Mouse (Mus musculus) hindbrain, embryonic 11.5 days (tissue): Measurements from ENCODE around the gene Slc26a10. TPM values are rescaled to one million over a fixed set of nuclear protein-coding genes. Genes with fewer than 3 reads are reported as not detected.
"Not testable (repeated sequence)": the region's sequence is repeated elsewhere in the genome, so short reads cannot be mapped to it uniquely, and the experiment has no call there.

Source experiments
- ATAC-seq: fragments of 200-750 bp; cut with Nextera tagmentation; 2 replicates; pipeline ENCODE4 v1.8.0; 2017; ENCODE audit warnings: mild to moderate bottlenecking, moderate TSS enrichment, moderate library complexity; ENCODE audit not compliant: low FRiP score
- DNase-seq: peaks from one replicate; pipeline ENCODE4 v3.0.0-alpha.2; 2015; ENCODE audit warnings: low spot score
- H3K27ac ChIP-seq: fragments of 300-500 bp; sonication (generic); 2 replicates; pipeline ENCODE4 v1.5.1; 2014; ENCODE audit warnings: mild to moderate bottlenecking, low read depth, low read length
- H3K27me3 ChIP-seq: fragments of 300-500 bp; sonication (generic); 2 replicates; pipeline ENCODE4 v1.6.1; 2014; ENCODE audit warnings: mild to moderate bottlenecking, low read length, moderate library complexity, mixed read lengths; ENCODE audit not compliant: control insufficient read depth, insufficient read depth
- H3K36me3 ChIP-seq: fragments of 300-500 bp; sonication (generic); 2 replicates; pipeline ENCODE4 v1.6.1; 2014; ENCODE audit warnings: mild to moderate bottlenecking, low read length, moderate library complexity, mixed read lengths; ENCODE audit not compliant: control insufficient read depth, insufficient read depth
- H3K4me1 ChIP-seq: fragments of 300-500 bp; sonication (generic); replicated peaks from 2 replicates; pipeline ENCODE4 v1.6.1; 2014; ENCODE audit warnings: low read length, mixed read lengths; ENCODE audit not compliant: control insufficient read depth, insufficient read depth
- H3K4me2 ChIP-seq: fragments of 300-500 bp; sonication (generic); replicated peaks from 2 replicates; pipeline ENCODE4 v1.6.1; 2014; ENCODE audit warnings: mild to moderate bottlenecking, low read depth, low read length
- H3K4me3 ChIP-seq: fragments of 300-500 bp; sonication (generic); 2 replicates; pipeline ENCODE4 v1.5.1; 2014; ENCODE audit warnings: low read depth, low read length
- H3K9ac ChIP-seq: fragments of 300-500 bp; sonication (generic); 2 replicates; pipeline ENCODE4 v1.6.1; 2014; ENCODE audit warnings: low read depth, low read length
- H3K9me3 ChIP-seq: fragments of 300-500 bp; sonication (generic); 2 replicates; pipeline ENCODE4 v1.6.1; 2016; ENCODE audit warnings: low read length; ENCODE audit not compliant: control insufficient read depth
- WGBS: fragments of 180-500 bp; shearing (Covaris S2); extraction: QIAGEN DNeasy Blood & Tissue Kit; methylation state at CpG from one replicate; pipeline ENCODE4 v1.1.7; 2014; 5-methylcytosine and 5-hydroxymethylcytosine counted together
- polyA plus RNA-seq: library from polyadenylated mRNA; unstranded; fragments of >200 nt; fragmentation: Nextera tagmentation; extraction: Ambion mirVana; gene quantifications from 2 replicates; pipeline ENCODE4 v1.2.1, GENCODE M21; 2014

Slc26a10 gene
- polyA plus RNA-seq, 1 experiment from 2014 or later: 0.73 TPM

- H3K36me3 ChIP-seq: 0 out of 2 replicates have a peak, but pooled peaks cover 3% of the 10 kb centered on the region
- WGBS: 3% methylated on average over 33 of the region's 47 CpGs
- H3K4me1 ChIP-seq: peaks cover 8% of the 10 kb centered on the region; the same call in 1 of the 2 replicates
These were observed 15.1 kb upstream of the Slc26a10 start, which contains the start of gene Dtx3 for GRCm38 (mm10) chr10:127195328-127196129. Gene Dtx3 (minus strand): TSS chr10:127195728.

GRCm38 (mm10) chr10:127194428-127195327 is 14.2 kb upstream of the Slc26a10 start:
- H3K9me3 ChIP-seq: no peaks in the 10 kb centered on the region
- H3K9ac ChIP-seq: peak overlapping the region; percentile 97
- H3K27ac ChIP-seq: peak overlapping the region; percentile 90
- no peaks in the 10 kb centered on the region for H3K27me3 ChIP-seq
- H3K4me2 ChIP-seq: peak overlapping the region; percentile 92
- peak; percentile 46 for ATAC-seq
- H3K4me1 ChIP-seq: peaks cover 8% of the 10 kb centered on the region
- H3K36me3 ChIP-seq: 0 out of 2 replicates have a peak, but pooled peaks cover 3% of the 10 kb centered on the region
- H3K4me3 ChIP-seq: peak overlapping the region; percentile 94
- WGBS: 23% methylated on average over 22 of the region's 22 CpGs
- peak; percentile 62 for DNase-seq

More at GRCm38 (mm10) chr10:127195328-127196129, 15.1 kb upstream of the Slc26a10 start, which contains the start of gene Dtx3:
- H3K4me2 ChIP-seq: peak within 1 kb of the TSS; percentile 92
- H3K27ac ChIP-seq: peak within 1 kb of the TSS; percentile 90
- ATAC-seq (peak; percentile 75), DNase-seq (peak; percentile 69)
- no peaks in the 10 kb centered on the region for H3K27me3 ChIP-seq
- H3K4me3 ChIP-seq: peak within 1 kb of the TSS; percentile 94
- peak within 1 kb of the TSS; percentile 97 for H3K9ac ChIP-seq
- H3K9me3 ChIP-seq: no peaks in the 10 kb centered on the region

- no peaks in the 10 kb centered on the region for H3K9me3 ChIP-seq
- no peak overlapping the region for H3K9ac ChIP-seq
- peaks cover 15% of the 10 kb centered on the region for H3K4me1 ChIP-seq
- WGBS: 86% methylated on average over 9 of the region's 9 CpGs
- no peaks in the 10 kb centered on the region for H3K27me3 ChIP-seq
- no peak overlapping the region for H3K4me2 ChIP-seq
- no peak for DNase-seq
- no peak overlapping the region for H3K27ac ChIP-seq
- ATAC-seq: no peak
- no peak overlapping the region for H3K4me3 ChIP-seq
- H3K36me3 ChIP-seq: 0 out of 2 replicates have a peak, but pooled peaks cover 3% of the 10 kb centered on the region
These were observed 12.6 kb upstream of the Slc26a10 start for GRCm38 (mm10) chr10:127193011-127193410.

- DNase-seq, H3K36me3 ChIP-seq, ATAC-seq, H3K4me2 ChIP-seq, H3K27me3 ChIP-seq, H3K9ac ChIP-seq, H3K27ac ChIP-seq, H3K9me3 ChIP-seq, H3K4me3 ChIP-seq: not testable (repeated sequence)
- 78% methylated on average over 1 of the region's 1 CpGs for WGBS
- peaks cover 15% of the 10 kb centered on the region for H3K4me1 ChIP-seq
These were observed 11.5 kb upstream of the Slc26a10 start for GRCm38 (mm10) chr10:127192057-127192328.

GRCm38 (mm10) chr10:127191191-127192056 is 11.0 kb upstream of the Slc26a10 start:
- Histone ChIP-seq H3K9me3 (no peaks in the 10 kb centered on the region), H3K4me3 (no peak overlapping the region), H3K27me3 (no peaks in the 10 kb centered on the region), H3K4me1 (peaks cover 13% of the 10 kb centered on the region), H3K36me3 (0 out of 2 replicates have a peak, but pooled peaks cover 4% of the 10 kb centered on the region), H3K27ac (no peak overlapping the region), H3K9ac (no peak overlapping the region), H3K4me2 (no peak overlapping the region)
- ATAC-seq: no peak
- 81% methylated on average over 19 of the region's 19 CpGs for WGBS
- no peak for DNase-seq

GRCm38 (mm10) chr10:127190398-127191190 is 10.1 kb upstream of the Slc26a10 start:
- 35% methylated on average over 14 of the region's 14 CpGs for WGBS
- H3K36me3 ChIP-seq: 0 out of 2 replicates have a peak, but pooled peaks cover 4% of the 10 kb centered on the region
- peak overlapping the region; percentile 37; the same call in 1 of the 2 replicates for H3K27ac ChIP-seq
- peaks cover 12% of the 10 kb centered on the region for H3K4me1 ChIP-seq
- H3K9me3 ChIP-seq: no peaks in the 10 kb centered on the region
- peak overlapping the region; percentile 92; the same call in 1 of the 2 replicates for H3K9ac ChIP-seq
- DNase-seq (no peak), ATAC-seq (no peak)
- H3K4me2 ChIP-seq: peak overlapping the region; percentile 99
- H3K27me3 ChIP-seq: no peaks in the 10 kb centered on the region
- peak overlapping the region; percentile 77; the same call in 1 of the 2 replicates for H3K4me3 ChIP-seq

GRCm38 (mm10) chr10:127189651-127190381 is 9.4 kb upstream of the Slc26a10 start, which contains the start of gene Arhgef25:
Gene Arhgef25 (minus strand): TSS chr10:127190083.
- Histone ChIP-seq H3K4me2 (peak within 1 kb of the TSS; percentile 99), H3K27ac (peak within 1 kb of the TSS; percentile 90), H3K9me3 (no peaks in the 10 kb centered on the region), H3K9ac (peak within 1 kb of the TSS; percentile 92), H3K36me3 (0 out of 2 replicates have a peak, but pooled peaks cover 4% of the 10 kb centered on the region), H3K27me3 (no peaks in the 10 kb centered on the region), H3K4me3 (peak within 1 kb of the TSS; percentile 77), H3K4me1 (peaks cover 11% of the 10 kb centered on the region)
- ATAC-seq (peak; percentile 17), DNase-seq (peak; percentile 61)
- 1% methylated on average over 35 of the region's 35 CpGs for WGBS
